Mouse (Mus musculus) lung, embryonic 16.5 days (tissue): ENCODE data around the gene Slc6a16. TPM values are rescaled to one million over a fixed set of nuclear protein-coding genes. Genes with fewer than 3 reads are reported as not detected.

Source experiments
- ATAC-seq: fragments of 200-750 bp; cut with Nextera tagmentation; 2 replicates; pipeline ENCODE4 v1.8.0; 2017; ENCODE audit warnings: low read depth, mild to moderate bottlenecking, moderate library complexity
- H3K27ac ChIP-seq: fragments of 300-500 bp; sonication (generic); 2 replicates; pipeline ENCODE4 v1.5.1; 2014; ENCODE audit warnings: mild to moderate bottlenecking, control low read depth, low read length
- H3K27me3 ChIP-seq: fragments of 300-500 bp; sonication (generic); 2 replicates; pipeline ENCODE4 v1.6.1; 2014; ENCODE audit warnings: low read depth, low read length, mixed read lengths; ENCODE audit not compliant: control insufficient read depth, insufficient read depth
- H3K36me3 ChIP-seq: fragments of 300-500 bp; sonication (generic); 2 replicates; pipeline ENCODE4 v1.6.1; 2014; ENCODE audit warnings: low read length; ENCODE audit not compliant: control insufficient read depth, insufficient read depth
- H3K4me1 ChIP-seq: fragments of 300-500 bp; sonication (generic); replicated peaks from 2 replicates; pipeline ENCODE4 v1.6.1; 2014; ENCODE audit warnings: low read length, mixed read lengths; ENCODE audit not compliant: control insufficient read depth, insufficient read depth
- H3K4me2 ChIP-seq: fragments of 300-500 bp; sonication (generic); 2 replicates; pipeline ENCODE4 v1.6.1; 2014; ENCODE audit warnings: low read depth, low read length, control low read depth
- H3K4me3 ChIP-seq: fragments of 300-500 bp; sonication (generic); 2 replicates; pipeline ENCODE4 v1.5.1; 2014; ENCODE audit warnings: mild to moderate bottlenecking, low read length, control low read depth
- H3K9ac ChIP-seq: fragments of 300-500 bp; sonication (generic); 2 replicates; pipeline ENCODE4 v1.6.1; 2014; ENCODE audit warnings: low read length, control low read depth
- H3K9me3 ChIP-seq: fragments of 300-500 bp; sonication (generic); 2 replicates; pipeline ENCODE4 v1.6.1; 2016; ENCODE audit warnings: low read length; ENCODE audit not compliant: control insufficient read depth
- WGBS: fragments of 180-500 bp; shearing (Covaris S2); extraction: QIAGEN DNeasy Blood & Tissue Kit; methylation state at CpG from one replicate; pipeline ENCODE4 v1.1.7; 2014; 5-methylcytosine and 5-hydroxymethylcytosine counted together
- polyA plus RNA-seq: library from polyadenylated mRNA; unstranded; fragments of >200 nt; fragmentation: Nextera tagmentation; extraction: Ambion mirVana; gene quantifications from 2 replicates; pipeline ENCODE4 v1.2.1, GENCODE M21; 2015

The Slc6a16 gene
- polyA plus RNA-seq, 1 experiment from 2014 or later = not detected

GRCm38 (mm10) chr7:45229459-45230203, 11.3 kb upstream of the Slc6a16 start:
- no peaks in the 10 kb centered on the region for H3K9me3 ChIP-seq
- H3K4me1 ChIP-seq = peaks cover 16% of the 10 kb centered on the region
- H3K36me3 ChIP-seq = peaks cover 54% of the 10 kb centered on the region
- H3K27me3 ChIP-seq = no peaks in the 10 kb centered on the region
- no peak overlapping the region for H3K27ac ChIP-seq
- no peak overlapping the region for H3K9ac ChIP-seq
- no peak for ATAC-seq
- no peak overlapping the region for H3K4me2 ChIP-seq
- WGBS = 83% methylated on average over 7 of the region's 7 CpGs
- no peak overlapping the region for H3K4me3 ChIP-seq

GRCm38 (mm10) chr7:45231192-45231591, 9.7 kb upstream of the Slc6a16 start:
- H3K27me3 ChIP-seq = no peaks in the 10 kb centered on the region
- H3K36me3 ChIP-seq = peaks cover 44% of the 10 kb centered on the region
- no peaks in the 10 kb centered on the region for H3K9me3 ChIP-seq
- no peak overlapping the region for H3K27ac ChIP-seq
- no peak for ATAC-seq
- 82% methylated on average over 12 of the region's 12 CpGs for WGBS
- H3K4me3 ChIP-seq = no peak overlapping the region
- peaks cover 22% of the 10 kb centered on the region for H3K4me1 ChIP-seq
- H3K4me2 ChIP-seq = no peak overlapping the region
- H3K9ac ChIP-seq = no peak overlapping the region

GRCm38 (mm10) chr7:45231941-45232340, 8.9 kb upstream of the Slc6a16 start:
- WGBS = 81% methylated on average over 11 of the region's 11 CpGs
- Histone ChIP-seq H3K4me3 (no peak overlapping the region), H3K4me2 (no peak overlapping the region), H3K4me1 (peaks cover 22% of the 10 kb centered on the region), H3K36me3 (peaks cover 38% of the 10 kb centered on the region), H3K27me3 (no peaks in the 10 kb centered on the region), H3K9me3 (no peaks in the 10 kb centered on the region), H3K27ac (no peak overlapping the region), H3K9ac (no peak overlapping the region)
- ATAC-seq = no peak

- H3K9me3 ChIP-seq = no peaks in the 10 kb centered on the region
- no peaks in the 10 kb centered on the region for H3K27me3 ChIP-seq
- H3K4me2 ChIP-seq = no peak overlapping the region
- 54% methylated on average over 13 of the region's 13 CpGs for WGBS
- H3K36me3 ChIP-seq = peaks cover 37% of the 10 kb centered on the region
- peaks cover 22% of the 10 kb centered on the region for H3K4me1 ChIP-seq
- H3K4me3 ChIP-seq = no peak overlapping the region
- no peak overlapping the region for H3K27ac ChIP-seq
- ATAC-seq = no peak
- H3K9ac ChIP-seq = no peak overlapping the region
Measured at GRCm38 (mm10) chr7:45232716-45233465, 8.0 kb upstream of the Slc6a16 start.

- WGBS = 32% methylated on average over 20 of the region's 20 CpGs
- peaks cover 30% of the 10 kb centered on the region for H3K36me3 ChIP-seq
- no peaks in the 10 kb centered on the region for H3K27me3 ChIP-seq
- ATAC-seq = no peak
- H3K4me1 ChIP-seq = peaks cover 22% of the 10 kb centered on the region
- H3K4me2 ChIP-seq = peak overlapping the region; percentile 56
- H3K27ac ChIP-seq = no peak overlapping the region
- no peak overlapping the region for H3K4me3 ChIP-seq
- no peaks in the 10 kb centered on the region for H3K9me3 ChIP-seq
- H3K9ac ChIP-seq = peak overlapping the region; percentile 50
Measured at GRCm38 (mm10) chr7:45233580-45234332, 7.1 kb upstream of the Slc6a16 start.

- H3K36me3 ChIP-seq = peaks cover 23% of the 10 kb centered on the region
- H3K4me2 ChIP-seq = peak overlapping the region; percentile 56
- ATAC-seq = 0 out of 2 replicates have a peak, but pooled peaks have one; percentile 6
- H3K4me3 ChIP-seq = peak overlapping the region; percentile 38
- no peak overlapping the region; the same call in 1 of the 2 replicates for H3K27ac ChIP-seq
- no peaks in the 10 kb centered on the region for H3K9me3 ChIP-seq
- H3K27me3 ChIP-seq = no peaks in the 10 kb centered on the region
- WGBS = 16% methylated on average over 29 of the region's 29 CpGs
- peaks cover 22% of the 10 kb centered on the region for H3K4me1 ChIP-seq
- peak overlapping the region; percentile 50 for H3K9ac ChIP-seq
Measured at GRCm38 (mm10) chr7:45234333-45234841, 6.5 kb upstream of the Slc6a16 start.

- peak; percentile 86 for ATAC-seq
- peaks cover 22% of the 10 kb centered on the region for H3K4me1 ChIP-seq
- peak overlapping the region; percentile 7 for H3K9ac ChIP-seq
- H3K27me3 ChIP-seq = no peaks in the 10 kb centered on the region
- no peak overlapping the region; the same call in 1 of the 2 replicates for H3K27ac ChIP-seq
- H3K9me3 ChIP-seq = no peaks in the 10 kb centered on the region
- H3K4me2 ChIP-seq = peak overlapping the region; percentile 56
- H3K36me3 ChIP-seq = peaks cover 18% of the 10 kb centered on the region
- WGBS = 6% methylated on average over 21 of the region's 21 CpGs
- peak overlapping the region; percentile 38 for H3K4me3 ChIP-seq
Measured at GRCm38 (mm10) chr7:45234922-45235571, 5.8 kb upstream of the Slc6a16 start.

- H3K9ac ChIP-seq = peak overlapping the region; percentile 7
- peak; percentile 23 for ATAC-seq
- no peak overlapping the region for H3K27ac ChIP-seq
Measured at GRCm38 (mm10) chr7:45235656-45236180, 5.2 kb upstream of the Slc6a16 start.

More at GRCm38 (mm10) chr7:45235656-45236180, 5.2 kb upstream of the Slc6a16 start:
- Histone ChIP-seq H3K4me3 (peak overlapping the region; percentile 38), H3K9me3 (no peaks in the 10 kb centered on the region), H3K27me3 (no peaks in the 10 kb centered on the region), H3K4me1 (peaks cover 23% of the 10 kb centered on the region), H3K36me3 (peaks cover 18% of the 10 kb centered on the region), H3K4me2 (peak overlapping the region; percentile 56)
- WGBS = 28% methylated on average over 17 of the region's 17 CpGs
